Mouse (Mus musculus) right cerebral cortex, adult 2 months (tissue): Measurements from ENCODE around the gene Lpar5.

Experiments
- DNase-seq, 2 experiments: peaks; one replicate each; pipeline ENCODE4 v3.0.0; 2021 to 2022; ENCODE audit warnings: low spot score in 2 of 2

Lpar5 gene

DNA sequence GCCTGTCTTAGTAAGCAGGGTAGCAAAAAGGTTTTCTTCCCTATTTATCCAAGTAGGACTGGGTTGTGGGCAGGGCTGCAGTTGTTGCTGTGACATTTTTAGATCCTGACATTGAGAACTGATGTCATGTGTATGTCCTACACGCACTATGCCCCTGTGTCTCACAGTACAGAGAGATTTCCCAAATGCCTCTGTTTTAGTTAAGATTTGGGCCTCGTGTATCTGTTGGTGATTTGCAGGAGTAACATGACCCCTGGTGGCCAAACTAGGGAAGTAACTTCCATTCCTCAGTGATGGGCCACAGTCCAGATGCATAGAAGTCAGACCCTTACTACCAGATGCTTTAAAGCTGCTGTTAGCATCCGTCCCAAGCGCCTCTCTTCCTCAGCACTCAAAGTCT is 16.7 kb downstream of the Lpar5 start:
- DNase-seq, result peak; percentile 68 to 81

DNA sequence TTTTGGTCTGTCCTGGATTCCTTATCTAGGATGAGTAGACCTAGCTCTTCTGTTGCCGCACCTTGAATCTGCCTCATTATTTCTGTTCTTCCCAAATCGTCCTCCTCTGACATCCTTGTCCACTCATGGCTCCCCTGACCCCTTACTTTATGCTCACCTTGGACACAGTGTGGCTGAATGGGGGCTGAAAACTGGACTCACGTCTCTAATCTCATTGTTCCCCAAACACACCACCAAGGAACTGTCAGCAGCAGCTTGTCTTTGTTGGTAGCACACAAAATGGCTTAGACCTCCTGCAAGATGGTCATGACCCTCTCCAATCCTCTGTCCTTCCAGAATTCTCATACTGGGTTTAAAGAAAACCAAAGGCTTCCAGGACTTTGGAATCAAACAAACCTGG is 20.2 kb downstream of the Lpar5 start:
- no peak for DNase-seq

DNA sequence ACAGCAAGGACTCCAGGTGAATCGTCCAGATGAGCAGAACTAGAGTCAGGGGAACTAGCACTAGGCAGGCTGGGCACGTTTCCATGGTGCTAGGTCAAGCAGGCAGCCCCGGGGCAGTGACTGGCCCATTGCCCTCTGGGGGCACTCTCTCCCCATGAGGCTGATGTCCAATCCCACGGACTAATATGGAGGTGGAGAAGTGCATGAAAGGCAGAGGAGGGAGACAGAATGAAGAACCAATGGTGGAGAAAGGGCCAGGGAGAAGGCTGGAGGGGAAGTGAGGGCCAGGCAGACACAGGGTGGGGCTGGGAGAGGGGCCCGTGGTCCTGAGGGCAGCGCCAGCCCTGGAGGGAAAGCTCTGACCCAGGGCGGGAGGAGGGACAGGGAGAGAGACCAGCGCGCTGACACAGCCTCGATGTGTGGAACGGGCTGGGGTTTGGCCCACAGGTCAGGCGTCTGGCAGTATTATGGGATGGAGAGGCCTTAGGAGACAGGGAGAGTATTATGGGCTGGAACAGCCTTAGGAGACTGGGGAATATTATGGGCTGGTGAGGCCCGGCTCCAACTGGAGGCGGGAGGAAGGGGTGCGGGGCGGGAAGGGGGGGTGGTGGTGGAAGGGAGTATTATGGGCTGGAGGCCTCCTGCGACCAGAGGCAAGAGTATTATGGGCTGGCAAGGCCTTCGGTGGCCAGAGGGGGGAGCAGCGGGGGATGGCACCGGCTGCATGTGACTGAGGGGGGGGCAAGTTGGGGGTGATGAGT is 21.0 kb downstream of the Lpar5 start:
- DNase-seq, result peak in 1 of 2 experiments; percentile 73

DNA sequence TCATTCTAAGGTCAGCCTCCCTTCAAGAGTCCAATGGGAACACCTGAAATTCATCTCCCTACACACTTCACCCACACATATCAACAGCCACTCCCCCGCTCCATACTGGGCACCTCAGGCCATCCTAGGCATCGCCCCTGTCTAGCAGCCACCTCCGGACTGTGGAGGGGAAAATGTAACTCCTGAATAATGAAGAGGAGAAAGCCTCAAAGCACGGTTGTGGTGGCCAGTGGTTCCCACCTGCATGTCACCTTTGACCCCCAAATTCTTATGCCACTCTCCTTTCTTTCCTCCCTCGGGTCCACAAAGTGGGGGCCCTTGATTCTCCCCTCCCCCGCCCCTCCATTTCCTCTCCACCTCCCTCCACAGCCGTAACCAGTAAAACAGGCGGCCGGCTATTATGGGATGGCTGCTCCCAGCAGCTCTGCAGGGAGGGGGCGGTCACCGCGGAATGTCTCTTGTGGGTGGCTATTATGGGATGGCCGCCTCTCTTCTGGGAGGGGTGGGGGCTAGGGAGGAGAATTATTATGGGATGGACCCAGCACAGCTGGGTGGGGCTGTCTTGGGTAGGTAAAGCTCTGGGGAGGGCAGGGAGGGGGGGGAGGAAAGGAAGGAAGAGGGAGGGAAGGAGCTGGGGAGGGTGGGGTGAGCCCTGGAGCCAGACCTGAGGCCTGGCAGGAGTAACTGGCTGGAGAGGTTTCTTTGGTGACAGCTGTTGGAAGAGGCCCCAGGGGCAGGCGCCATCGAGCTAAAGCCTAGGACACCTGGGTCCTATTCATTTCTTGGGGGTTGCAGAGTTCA is 22.0 kb downstream of the Lpar5 start:
- DNase-seq, result peak; percentile 87 to 88

DNA sequence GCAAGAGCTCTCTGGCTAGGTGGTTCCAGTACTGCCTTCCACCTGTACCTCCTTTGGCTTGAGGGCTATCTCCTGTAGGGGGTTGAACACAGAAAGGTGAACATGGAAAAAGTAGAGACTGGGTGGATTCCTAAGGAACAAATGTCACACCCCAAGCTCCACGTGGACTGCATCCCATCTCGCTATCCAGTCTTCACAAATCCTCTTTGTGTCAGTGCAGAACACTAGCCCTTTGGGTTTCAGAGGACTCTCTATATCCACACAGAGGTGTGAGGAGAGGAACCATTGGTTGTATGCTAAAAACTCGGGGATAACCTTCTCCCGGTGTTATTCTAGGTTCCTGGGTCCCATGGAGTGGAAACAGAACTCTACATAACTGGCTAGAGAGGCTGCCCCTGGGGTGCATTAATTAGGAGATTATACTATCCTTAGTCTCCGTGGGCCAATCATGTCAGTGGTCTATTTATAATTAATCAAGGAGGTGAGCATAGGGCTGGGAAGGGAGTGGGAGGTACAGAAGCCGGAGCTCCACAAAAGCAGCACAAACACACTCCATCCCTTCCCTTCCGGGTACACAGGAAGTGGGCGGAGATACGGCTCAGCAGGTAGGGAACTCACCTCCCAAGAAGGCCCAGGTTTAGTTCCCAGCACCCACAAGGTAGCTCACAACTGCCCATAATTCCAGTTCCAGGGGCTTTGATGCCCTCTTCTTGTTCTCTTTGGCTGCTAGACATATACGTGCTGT is 22.8 kb downstream of the Lpar5 start:
- no peak for DNase-seq

GRCm38 (mm10) chr6:125092372-125092771 is 24.7 kb downstream of the Lpar5 start:
- DNase-seq, result no peak

GRCm38 (mm10) chr6:125094843-125095242 is 27.1 kb downstream of the Lpar5 start:
- DNase-seq, result no peak

GRCm38 (mm10) chr6:125095391-125096278 is 27.9 kb downstream of the Lpar5 start, which contains the start of gene Chd4:
Chd4 (plus strand) TSS chr6:125095981.
- peak; percentile 93 to 96 for DNase-seq

DNA sequence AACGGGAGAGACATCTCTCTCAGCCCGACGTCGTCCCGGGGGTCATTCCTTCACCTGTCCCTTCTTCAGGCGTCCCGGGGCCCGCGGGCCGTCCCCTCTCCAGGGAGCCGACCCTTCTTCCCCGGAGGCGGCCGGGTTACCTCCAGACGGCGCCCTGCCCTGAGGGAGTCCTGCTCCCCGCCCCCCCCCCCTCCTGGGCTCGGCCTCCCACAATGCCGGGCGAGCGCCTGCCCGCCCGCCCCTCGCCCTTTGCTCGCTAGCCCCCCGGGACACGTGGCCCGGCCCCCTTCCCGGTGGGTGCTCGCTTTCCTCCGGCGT is 28.5 kb downstream of the Lpar5 start:
- no peak for DNase-seq

DNA sequence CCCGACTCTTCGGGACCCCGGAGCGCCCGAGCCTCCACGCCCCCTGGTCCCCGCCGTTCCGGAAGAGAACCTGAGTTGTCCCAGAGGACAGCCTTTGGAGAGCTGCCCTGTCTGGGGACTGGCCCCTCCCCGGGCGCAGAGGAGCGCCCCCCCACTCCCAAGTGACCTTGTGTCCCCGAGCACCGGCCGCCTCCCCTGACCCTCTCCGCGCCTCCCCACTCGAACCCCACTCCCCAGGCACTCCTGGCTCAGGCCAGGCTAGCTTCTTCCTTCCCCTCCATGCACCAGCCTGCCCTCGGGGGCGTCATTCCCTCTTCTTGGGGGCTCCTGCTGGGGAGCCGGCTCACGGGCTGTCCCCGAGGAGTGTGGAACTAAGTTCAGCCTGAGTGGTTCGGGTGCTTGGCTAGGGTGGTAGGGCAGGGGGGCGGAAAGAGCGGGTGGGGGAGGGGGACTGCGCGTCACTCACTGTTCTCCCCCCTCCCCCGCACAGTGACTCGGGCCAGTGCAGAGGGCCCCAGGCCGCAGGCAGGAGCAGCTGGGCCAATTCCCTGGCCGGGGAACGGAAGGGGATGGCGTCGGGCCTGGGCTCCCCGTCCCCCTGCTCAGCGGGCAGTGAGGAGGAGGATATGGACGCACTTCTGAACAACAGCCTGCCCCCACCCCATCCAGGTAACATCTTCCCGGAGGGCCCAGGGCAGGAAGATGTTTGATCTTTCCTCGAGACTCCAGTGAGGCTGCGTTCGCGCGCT is 29.1 kb downstream of the Lpar5 start:
- DNase-seq, result peak in 1 of 2 experiments; percentile 53

- DNase-seq, result peak in 1 of 2 experiments; percentile 38
Measured at GRCm38 (mm10) chr6:125097346-125097689, 29.6 kb downstream of the Lpar5 start.

- DNase-seq, result no peak
Measured at GRCm38 (mm10) chr6:125097951-125098350, 30.2 kb downstream of the Lpar5 start.

DNA sequence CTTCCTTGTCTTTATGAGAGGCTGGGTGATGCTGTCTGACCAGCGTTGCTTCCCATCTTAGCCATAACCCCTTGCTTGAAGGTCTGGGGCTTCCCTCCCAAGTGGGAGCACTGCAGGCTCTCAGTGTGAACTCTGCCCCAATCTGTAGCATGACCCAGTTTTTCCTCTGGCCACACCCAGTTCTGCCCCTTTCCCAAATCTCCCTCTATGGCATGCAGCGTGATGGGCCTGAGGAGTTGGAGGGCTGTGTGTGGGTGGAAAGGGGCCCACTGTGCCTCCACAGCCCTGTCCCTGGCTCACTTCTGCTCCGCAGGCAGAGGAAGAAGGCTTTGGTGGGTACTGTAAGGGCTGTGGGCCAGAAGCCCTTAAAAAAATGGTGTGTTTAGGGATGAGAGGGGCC is 30.8 kb downstream of the Lpar5 start:
- no peak for DNase-seq

- peak in 1 of 2 experiments; percentile 33 for DNase-seq
Measured at GRCm38 (mm10) chr6:125099421-125099971, 31.8 kb downstream of the Lpar5 start.

DNA sequence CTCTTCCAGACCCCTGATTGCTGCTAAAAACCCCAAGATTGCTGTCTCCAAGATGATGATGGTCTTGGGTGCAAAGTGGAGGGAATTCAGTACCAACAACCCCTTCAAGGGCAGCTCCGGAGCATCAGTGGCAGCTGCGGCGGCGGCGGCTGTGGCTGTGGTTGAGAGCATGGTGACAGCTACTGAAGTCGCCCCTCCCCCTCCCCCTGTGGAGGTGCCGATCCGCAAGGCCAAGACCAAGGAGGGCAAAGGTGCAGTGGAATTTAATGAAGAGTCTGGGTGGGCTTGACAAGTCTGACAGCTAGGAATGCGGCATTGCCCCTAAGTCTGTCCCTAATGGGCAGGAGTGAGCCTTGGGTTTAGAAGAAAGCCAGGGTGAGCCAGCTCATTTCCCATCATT is 33.7 kb downstream of the Lpar5 start:
- DNase-seq, result no peak

DNA sequence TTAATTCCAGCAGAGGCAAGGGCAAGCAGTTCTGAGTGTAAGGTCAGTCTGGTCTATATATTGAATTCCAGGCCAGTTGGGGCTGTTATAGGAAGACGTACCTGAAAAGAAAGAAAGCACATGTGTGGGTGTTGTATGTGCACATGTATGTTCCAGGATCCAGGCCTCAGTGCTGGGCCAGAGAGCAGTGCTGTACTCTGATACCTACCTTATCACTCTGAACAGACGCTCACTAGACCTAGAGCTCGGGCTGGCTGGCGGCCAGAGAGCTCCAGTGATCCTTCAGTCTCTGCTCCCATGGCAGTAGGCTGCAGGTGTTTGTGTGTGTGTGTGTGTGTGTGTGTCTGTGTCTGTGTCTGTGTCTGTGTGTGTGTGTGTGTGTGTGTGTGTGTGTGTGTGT is 36.5 kb downstream of the Lpar5 start:
- DNase-seq, result no peak

DNA sequence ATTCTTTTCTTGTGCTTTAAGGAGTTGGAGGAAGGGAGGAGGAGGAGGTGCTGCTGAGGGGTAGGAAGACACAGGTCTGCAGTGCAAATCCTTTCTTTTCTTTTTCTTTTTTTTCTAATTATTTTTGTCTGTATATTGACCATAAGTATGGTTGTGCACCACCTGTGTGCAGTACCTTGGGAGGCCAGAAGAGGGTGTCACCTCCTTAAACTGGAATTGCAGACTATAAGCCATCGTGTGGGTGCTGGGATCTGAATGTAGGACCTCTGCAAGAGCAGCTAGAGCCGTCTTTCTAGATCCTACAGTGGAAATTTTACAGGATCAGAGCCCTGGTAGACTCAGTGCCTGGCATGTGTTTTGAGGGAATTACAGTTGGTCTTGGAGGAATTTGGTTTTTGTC is 40.0 kb downstream of the Lpar5 start:
- DNase-seq, result no peak

- no peak for DNase-seq
Measured at GRCm38 (mm10) chr6:125109371-125109770, 41.7 kb downstream of the Lpar5 start.

DNA sequence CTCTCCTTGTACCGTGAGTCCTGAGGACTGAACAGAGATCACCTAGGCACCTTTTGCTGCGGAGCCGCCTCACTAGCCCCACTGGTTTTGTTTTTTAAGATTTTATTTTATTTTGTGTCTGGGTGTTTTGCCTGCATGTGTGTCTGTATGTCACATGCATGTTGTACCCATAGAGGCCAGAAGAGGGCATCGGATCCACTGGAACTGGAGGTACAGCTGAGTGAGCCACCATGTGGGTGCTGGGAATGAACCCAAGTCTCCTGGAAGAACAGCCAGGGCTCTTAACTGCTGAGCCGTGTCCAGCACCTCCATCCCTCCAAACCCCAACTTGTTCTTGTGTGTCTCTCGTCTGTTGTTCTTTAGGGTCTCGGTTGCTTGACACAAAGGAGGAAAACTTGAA is 43.2 kb downstream of the Lpar5 start:
- peak; percentile 51 to 56 for DNase-seq

DNA sequence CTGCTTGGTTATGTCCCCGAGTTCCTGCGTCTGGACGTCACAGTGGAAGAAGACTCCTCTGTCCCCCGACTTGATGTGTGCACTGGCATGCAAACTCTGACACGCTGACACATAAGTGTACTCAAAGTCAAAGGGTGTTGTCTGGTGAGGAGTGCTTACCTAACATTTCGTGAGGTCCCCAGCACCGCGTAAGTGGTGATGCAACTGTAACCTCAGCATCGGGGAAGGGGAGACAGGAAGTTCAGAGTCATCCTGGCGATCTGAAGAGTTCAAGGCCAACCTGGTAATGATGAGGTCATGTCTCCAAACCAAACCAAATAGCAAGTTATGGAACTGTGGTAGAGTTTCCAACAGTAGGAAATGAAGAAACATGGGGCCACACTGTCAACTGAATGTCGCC is 44.8 kb downstream of the Lpar5 start:
- no peak for DNase-seq

DNA sequence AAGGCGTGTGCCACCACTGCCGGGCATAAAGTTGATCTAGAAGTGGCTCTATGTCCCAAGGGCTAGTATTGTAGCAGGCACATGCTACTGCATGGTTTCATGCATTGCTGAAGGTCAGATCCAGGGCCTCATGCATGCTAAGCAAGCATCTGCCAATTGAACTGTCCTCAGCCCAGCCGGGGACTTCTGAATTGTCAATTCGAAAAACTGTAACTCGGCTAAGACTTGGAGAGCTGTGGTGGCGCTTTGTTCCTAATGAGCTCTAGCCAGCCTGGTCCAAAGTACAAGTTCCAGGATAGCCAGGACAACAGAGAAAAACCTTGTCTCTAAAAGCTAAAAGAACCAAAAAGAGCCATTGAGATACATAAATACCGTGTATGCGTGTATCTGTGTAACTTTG is 51.7 kb downstream of the Lpar5 start:
- DNase-seq, result no peak
